Mouse (Mus musculus): ENCODE measurements around the gene Vkorc1l1.
A peak's percentile ranks its signal among the peaks of the same experiment; 100 is the strongest.

DNA sequence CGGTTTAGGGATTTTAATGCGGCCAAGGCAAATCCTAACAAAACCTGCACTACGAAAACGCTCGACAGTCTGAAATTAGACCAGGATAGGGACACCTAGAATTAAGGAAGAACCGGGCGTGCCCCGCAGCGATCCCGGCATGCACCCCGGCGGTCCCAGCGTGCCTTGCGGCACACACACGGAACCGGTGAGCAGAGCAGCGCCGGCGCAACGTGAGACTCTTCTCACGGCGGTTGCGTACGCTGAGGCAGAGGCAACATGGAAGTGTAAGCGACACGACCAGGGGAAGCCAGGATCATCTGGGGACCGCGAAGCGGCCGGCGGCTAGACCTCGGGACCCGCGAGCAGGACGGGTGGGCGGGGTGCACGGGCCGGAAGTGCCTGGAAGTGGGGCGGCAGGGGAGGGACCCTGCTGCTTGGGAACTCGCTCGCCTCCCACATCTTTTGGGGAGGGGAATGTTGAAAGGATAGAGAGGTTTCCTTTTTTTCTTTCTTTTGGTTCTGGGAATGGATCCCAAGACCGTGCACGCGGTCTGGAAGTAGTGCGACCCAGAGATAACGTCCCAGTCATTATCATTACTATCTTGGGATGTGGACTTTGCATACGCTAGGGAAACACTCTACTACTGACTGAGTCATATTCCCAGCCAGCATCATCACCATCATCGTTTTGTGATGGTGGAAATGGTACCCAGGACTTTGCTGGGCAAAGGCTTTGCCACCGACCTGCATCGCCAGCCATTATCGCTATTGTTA lies 87.5 kb downstream of the Vkorc1l1 start, which contains the start of the genes Asl and Crcp:
- TF ChIP-seq CTCF (IDR thresholded peaks at IDR 0.05 in 2 of 3, conservative IDR thresholded peaks at IDR 0.05 in 1 of 3; ENCODE audit: control insufficient read depth in 1 of 3, insufficient read depth in 1 of 3, low read depth in 2 of 3, low read length in 3 of 3, poor library complexity in 1 of 3, severe bottlenecking in 1 of 3) (no peak), SMC3 (IDR thresholded peaks at IDR 0.05; ENCODE audit: low read depth, low read length) (no peak), GATA1 (IDR thresholded peaks at IDR 0.05; ENCODE audit: low read depth, low read length) (0 out of 2 replicates have a peak, but pooled peaks have one; percentile 8), ZNF384 (IDR thresholded peaks at IDR 0.05; ENCODE audit: low read depth, low read length) (no peak)
